Mouse (Mus musculus): ENCODE measurements around the gene Parp14. TPM values are rescaled to one million over a fixed set of nuclear protein-coding genes. Genes with fewer than 3 reads are reported as not detected.

Parp14 gene
- total and polyA plus RNA-seq, 3 experiments: 2.3 to 10.5 (median 10.4) TPM

DNA sequence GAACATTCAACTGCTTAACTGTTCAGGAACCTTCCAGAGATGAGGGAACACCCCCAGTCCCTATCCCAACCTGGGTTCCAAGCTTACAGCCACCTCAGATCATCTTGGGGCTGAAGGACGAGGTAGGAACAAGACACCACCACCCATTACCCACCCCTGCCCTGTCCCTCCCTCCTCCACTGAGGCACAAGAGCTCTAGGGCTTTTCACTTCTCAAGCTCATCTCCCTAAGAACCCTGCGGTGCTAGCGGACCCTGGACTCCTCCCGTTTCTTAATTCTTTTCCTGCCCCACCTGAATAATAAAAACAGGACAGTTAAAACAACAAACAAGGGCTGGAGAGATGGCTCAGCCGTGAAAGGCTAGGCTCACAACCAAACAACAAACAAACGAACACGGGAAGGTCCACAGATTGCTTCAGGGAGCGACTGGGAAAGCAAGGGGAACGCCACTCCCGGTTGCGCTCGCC lies 730 bp downstream of the Parp14 start:
- DNase-seq: no peak

- DNase-seq: no peak
Measured at GRCm38 (mm10) chr16:35869656-35870055, 1.7 kb downstream of the Parp14 start.

DNA sequence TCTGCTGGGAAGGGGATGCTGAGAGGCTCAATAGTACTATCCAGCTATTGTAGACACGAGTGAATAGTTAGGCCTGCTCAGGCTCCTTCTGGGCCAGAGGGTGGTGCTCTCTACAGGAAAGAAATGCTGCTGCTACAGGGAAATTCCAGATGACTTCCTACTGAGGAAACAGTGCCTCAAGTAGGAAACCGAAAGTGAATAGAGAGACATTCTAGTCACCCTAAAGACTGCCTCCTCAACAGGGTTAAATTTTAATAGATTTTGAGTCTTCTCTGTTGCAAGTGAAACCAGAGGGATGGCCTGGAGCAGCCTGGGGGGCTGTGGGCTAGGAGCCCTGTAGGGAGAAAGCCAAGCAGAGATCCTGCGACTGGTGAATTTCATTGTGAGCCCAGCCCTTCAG lies 2.2 kb downstream of the Parp14 start:
- no peak for DNase-seq

DNA sequence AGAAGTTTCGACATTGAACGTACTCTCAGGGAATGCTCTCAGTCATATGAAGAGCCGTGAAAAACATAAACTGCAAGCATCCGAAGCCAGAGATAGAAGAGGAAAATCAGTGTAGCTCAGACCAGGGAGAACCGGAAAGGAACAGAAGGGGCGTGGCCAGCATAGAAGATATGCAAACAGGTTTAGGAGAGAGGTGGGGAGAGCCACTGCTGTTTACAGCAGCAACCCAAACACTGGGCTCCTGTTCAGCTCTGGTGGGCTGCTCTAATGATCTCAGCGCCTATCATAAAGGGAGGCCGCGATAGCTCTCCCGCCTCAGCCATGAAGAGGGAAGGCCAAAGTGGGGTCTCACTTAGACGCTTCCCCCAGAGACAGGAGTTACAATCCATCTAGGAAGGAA lies 3.6 kb downstream of the Parp14 start:
- DNase-seq: no peak

DNA sequence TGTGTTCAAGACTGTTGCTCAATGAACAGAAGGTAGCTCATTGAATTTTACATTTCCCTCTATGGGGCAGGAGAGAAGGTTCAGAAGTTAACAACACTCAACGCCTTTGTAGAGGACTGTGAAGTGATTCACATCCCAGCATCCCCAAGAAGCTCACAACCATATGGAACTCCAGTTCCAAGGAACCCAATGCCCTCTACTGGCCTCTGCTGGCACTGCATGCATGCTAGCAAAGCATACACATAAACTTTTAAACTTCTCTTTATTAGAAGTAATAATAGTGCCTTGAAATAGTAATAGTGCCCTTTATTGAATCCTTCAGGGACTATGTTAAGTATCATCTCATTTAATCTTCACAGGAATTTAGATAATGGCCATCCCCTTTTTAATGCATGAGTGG lies 9.3 kb downstream of the Parp14 start:
- no peak for DNase-seq

DNA sequence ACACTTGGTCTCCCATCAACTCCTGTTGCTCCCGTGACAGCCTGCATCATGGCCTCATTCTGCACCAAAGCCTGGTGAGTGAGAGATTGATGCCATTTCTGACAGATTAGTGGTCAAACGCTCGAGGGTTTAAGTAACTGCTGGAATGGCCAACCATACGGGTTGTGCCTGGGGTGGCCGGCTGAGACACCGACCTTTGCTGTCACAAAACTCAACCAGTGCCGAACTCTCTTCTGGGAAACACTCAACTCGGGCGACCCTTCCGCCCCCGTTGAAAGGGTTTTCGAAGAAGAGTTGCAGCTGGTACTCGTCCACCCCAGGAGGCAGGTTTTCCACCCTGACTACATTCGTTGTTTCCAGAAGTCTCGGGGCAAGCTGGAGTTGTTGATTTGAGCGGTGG lies 11.1 kb downstream of the Parp14 start:
- no peak for DNase-seq

GRCm38 (mm10) chr16:35856766-35857165 lies 14.6 kb downstream of the Parp14 start:
- no peak for DNase-seq

DNA sequence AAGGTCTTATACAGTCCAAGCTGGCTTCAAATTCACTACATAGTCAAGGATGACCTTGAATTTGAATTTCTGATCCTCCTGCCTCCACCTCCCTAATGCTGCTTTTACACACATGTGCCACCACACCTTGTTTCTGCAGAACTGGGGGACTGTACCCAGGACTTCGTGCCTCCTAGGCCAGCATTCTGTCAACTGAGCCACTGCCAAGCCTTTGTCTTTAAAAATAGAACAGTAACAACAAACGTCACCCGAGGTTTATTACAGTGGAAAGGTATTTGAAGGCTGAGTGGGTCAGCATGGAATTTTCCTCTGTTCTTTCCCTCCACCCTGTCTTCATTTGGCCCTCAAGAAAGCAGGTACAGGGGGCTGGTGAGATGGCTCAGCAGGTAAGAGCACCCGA lies 15.5 kb downstream of the Parp14 start:
- no peak for DNase-seq

DNA sequence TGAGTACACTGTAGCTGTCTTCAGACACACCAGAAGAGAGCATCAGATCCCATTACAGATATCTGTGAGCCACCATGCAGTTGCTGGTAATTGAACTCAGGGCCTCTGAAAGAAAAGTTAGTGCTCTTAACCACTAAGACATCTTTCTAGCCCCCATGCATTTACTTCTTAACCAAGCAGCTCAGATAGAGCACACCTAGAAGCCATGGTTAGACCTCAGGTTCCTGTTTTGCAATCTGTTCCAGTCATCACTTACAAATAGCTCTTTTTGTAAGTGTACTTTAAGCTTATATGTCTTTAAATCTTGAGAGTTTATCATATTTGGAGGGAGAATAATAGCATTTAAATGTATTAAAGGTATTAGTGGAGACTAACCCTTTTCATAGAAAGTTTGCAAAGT lies 24.2 kb downstream of the Parp14 start:
- no peak for DNase-seq

DNA sequence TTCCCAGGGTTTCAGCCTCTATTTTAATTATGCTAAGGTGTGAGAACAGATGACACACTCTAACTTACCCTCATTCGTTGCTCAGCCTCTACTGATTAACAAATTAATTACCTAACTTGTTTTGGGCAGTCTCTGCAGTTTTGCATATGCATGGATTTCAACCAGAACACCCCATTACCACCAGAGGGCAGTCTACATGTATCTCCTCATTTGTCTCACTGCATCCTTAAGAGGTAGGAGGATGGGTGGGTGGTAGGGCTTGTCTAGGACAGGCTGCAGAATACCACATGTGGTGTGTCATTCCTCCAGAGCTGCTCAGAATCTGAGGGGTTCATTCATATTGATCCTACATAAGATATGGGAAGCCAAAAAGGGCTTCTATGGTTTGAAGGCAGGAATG lies 31.7 kb downstream of the Parp14 start:
- DNase-seq: peak; percentile 24

GRCm38 (mm10) chr16:35834653-35835052 lies 36.7 kb downstream of the Parp14 start:
- no peak for DNase-seq

GRCm38 (mm10) chr16:35832926-35833325 lies 38.4 kb downstream of the Parp14 start:
- DNase-seq: peak; percentile 30

DNA sequence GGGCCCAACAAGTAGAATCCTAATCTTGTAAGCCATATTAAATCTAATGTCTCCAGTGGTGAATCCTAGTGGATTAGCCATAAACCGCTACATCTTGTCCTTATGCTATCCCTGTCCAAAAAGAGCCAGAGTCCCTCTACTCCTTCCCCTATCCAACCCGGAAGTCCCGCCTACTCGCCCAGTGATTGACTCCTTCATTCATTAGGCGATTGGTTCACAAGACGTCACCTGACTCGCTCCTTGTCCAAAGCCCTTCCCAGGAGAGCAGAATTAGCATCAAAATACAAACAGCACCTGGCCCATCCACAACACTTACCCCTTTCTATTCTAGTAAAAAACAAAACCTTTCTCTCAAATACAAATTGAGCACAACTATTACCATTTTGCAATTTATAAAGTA lies 41.3 kb downstream of the Parp14 start:
- no peak for DNase-seq

- DNase-seq: peak; percentile 85
Measured at GRCm38 (mm10) chr16:35817255-35818089, 53.9 kb downstream of the Parp14 start.

DNA sequence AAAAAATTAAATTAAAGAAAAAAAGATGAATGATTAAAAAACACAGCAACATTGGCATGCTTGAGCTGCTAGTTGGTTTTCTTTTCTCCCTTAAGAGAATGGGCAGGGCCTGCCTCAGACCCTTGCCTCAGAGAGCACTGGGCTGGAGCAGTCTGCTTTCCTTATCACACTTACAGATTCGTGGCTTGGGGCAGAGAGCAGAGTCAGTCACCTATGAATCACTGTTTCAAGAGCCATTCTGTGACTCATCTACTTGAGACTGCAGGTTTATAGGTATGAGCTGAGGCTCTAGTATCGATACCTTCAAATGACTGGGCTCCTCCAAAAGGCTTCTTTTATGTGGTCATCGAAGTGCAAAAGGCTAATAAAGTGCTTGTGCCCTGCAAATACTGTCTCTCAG lies 58.2 kb downstream of the Parp14 start:
- no peak for DNase-seq

- no peak for DNase-seq
Measured at GRCm38 (mm10) chr16:35808838-35809237, 62.5 kb downstream of the Parp14 start.

GRCm38 (mm10) chr16:35807663-35807992 lies 63.7 kb downstream of the Parp14 start:
- no peak for DNase-seq

- DNase-seq: no peak
Measured at GRCm38 (mm10) chr16:35806973-35807662, 64.2 kb downstream of the Parp14 start.

DNA sequence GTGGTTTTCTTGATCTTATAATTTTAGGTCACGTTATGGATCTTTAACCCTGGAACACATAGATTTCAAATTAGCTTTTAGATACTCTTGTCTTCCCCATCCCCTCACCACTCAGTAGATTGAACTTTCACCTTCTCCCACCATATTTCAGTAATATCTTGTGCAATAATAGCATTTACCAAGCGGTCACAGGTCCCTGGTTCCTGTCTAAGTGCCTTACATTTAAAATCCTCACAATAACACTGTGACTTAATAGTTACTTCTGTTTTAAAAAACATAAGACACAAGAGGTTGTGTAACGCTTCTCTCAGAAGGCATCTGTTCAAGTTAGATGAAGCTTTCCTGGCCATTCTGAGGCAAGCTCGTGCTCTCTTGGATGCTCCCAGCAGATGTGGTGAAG lies 67.6 kb downstream of the Parp14 start:
- DNase-seq: no peak

- no peak for DNase-seq
Measured at GRCm38 (mm10) chr16:35802163-35802562, 69.2 kb downstream of the Parp14 start.

DNA sequence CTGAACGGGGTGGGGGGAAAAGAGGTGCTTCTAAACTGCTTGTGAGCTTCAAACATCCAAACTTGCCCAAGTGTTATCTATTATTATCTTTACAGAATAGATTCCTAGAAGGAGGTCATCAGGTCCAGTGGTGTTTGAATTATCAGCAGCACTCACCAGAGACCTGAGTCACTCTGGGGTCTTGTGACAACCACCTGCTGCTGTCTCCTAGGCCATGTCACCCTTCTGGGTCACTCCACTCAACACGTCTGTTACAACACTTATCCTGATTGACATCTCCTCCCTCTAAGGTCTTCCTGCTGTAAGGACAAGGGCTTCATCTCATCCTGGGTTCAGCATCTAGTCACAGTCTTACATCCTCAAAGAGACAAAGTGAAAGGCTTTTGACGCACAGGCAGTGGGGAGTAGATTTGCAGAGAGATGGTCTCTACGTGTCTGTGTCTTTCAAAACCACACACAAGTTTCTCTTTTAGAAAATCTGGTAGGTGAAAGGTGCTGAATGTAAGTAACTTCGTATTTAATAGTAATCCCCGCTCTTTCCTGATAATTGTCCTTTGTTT lies 79.3 kb downstream of the Parp14 start:
- DNase-seq: no peak

- DNase-seq: no peak
Measured at GRCm38 (mm10) chr16:35788330-35788729, 83.0 kb downstream of the Parp14 start.

GRCm38 (mm10) chr16:35787568-35788189 lies 83.7 kb downstream of the Parp14 start:
- DNase-seq: no peak
